Mouse (Mus musculus): Measurements from ENCODE around the gene Mnat1. TPM values are rescaled to one million over a fixed set of nuclear protein-coding genes. Genes with fewer than 3 reads are reported as not detected.

Mnat1 gene
- polyA plus RNA-seq, 1 experiment, result 7.9 TPM

- no peak for TF ChIP-seq POLR2A (IDR thresholded peaks at IDR 0.05; ENCODE audit: low read depth, low read length)
- TF ChIP-seq CTCF (conservative IDR thresholded peaks at IDR 0.05; ENCODE audit: insufficient read depth, insufficient read length, low read depth, low read length), result no peak
- WGBS, result 19% methylated on average over 23 of the region's 23 CpGs
- DNase-seq, result peak; percentile 48
- H3K27ac ChIP-seq (ENCODE audit: insufficient read depth, low read depth, low read length), result peak overlapping the region; percentile 37; the same call in 1 of the 2 replicates
- H3K4me3 ChIP-seq (ENCODE audit: insufficient read depth, low read depth, low read length), result peak overlapping the region; percentile 60
- H3K36me3 ChIP-seq (ENCODE audit: control insufficient read depth, insufficient read depth, low read length), result no peaks in the 10 kb centered on the region
- no peaks in the 10 kb centered on the region for H3K4me1 ChIP-seq (ENCODE audit: control insufficient read depth, insufficient read depth, low read length)
- no peaks in the 10 kb centered on the region for H3K27me3 ChIP-seq (replicated peaks; ENCODE audit: control insufficient read depth, insufficient read depth, low read length)
Measured at GRCm38 (mm10) chr12:73110431-73111111, 12.9 kb upstream of the Mnat1 start.

GRCm38 (mm10) chr12:73111561-73112325 is 11.8 kb upstream of the Mnat1 start:
- no peak for TF ChIP-seq CTCF (conservative IDR thresholded peaks at IDR 0.05; ENCODE audit: insufficient read depth, insufficient read length, low read depth, low read length)
- DNase-seq, result peak; percentile 48
- Histone ChIP-seq H3K36me3 (ENCODE audit: control insufficient read depth, insufficient read depth, low read length) (no peaks in the 10 kb centered on the region), H3K27me3 (replicated peaks; ENCODE audit: control insufficient read depth, insufficient read depth, low read length) (no peaks in the 10 kb centered on the region), H3K4me3 (ENCODE audit: insufficient read depth, low read depth, low read length) (peak overlapping the region; percentile 60), H3K27ac (ENCODE audit: insufficient read depth, low read depth, low read length) (peak overlapping the region; percentile 61), H3K4me1 (ENCODE audit: control insufficient read depth, insufficient read depth, low read length) (no peaks in the 10 kb centered on the region)
- 1% methylated on average over 43 of the region's 44 CpGs for WGBS

GRCm38 (mm10) chr12:73112326-73113087 is 11.0 kb upstream of the Mnat1 start:
- Histone ChIP-seq H3K36me3 (ENCODE audit: control insufficient read depth, insufficient read depth, low read length) (no peaks in the 10 kb centered on the region), H3K4me1 (ENCODE audit: control insufficient read depth, insufficient read depth, low read length) (no peaks in the 10 kb centered on the region), H3K27ac (ENCODE audit: insufficient read depth, low read depth, low read length) (peak overlapping the region; percentile 57), H3K27me3 (replicated peaks; ENCODE audit: control insufficient read depth, insufficient read depth, low read length) (no peaks in the 10 kb centered on the region), H3K4me3 (ENCODE audit: insufficient read depth, low read depth, low read length) (peak overlapping the region; percentile 60)
- no peak for TF ChIP-seq CTCF (conservative IDR thresholded peaks at IDR 0.05; ENCODE audit: insufficient read depth, insufficient read length, low read depth, low read length)
- no peak for TF ChIP-seq POLR2A (IDR thresholded peaks at IDR 0.05; ENCODE audit: low read depth, low read length)
- WGBS, result under 1% methylated on average over 71 of the region's 71 CpGs
- peak; percentile 41 for DNase-seq

GRCm38 (mm10) chr12:73113196-73113595 is 10.3 kb upstream of the Mnat1 start, which contains the start of gene Six4:
Gene Six4 (minus strand): TSS chr12:73113456.
- TF ChIP-seq POLR2A (IDR thresholded peaks at IDR 0.05; ENCODE audit: low read depth, low read length), result no peak
- no peak for TF ChIP-seq CTCF (conservative IDR thresholded peaks at IDR 0.05; ENCODE audit: insufficient read depth, insufficient read length, low read depth, low read length)
- peak within 1 kb of the TSS; percentile 60 for H3K4me3 ChIP-seq (ENCODE audit: insufficient read depth, low read depth, low read length)
- H3K36me3 ChIP-seq (ENCODE audit: control insufficient read depth, insufficient read depth, low read length), result no peaks in the 10 kb centered on the region
- H3K27me3 ChIP-seq (replicated peaks; ENCODE audit: control insufficient read depth, insufficient read depth, low read length), result no peaks in the 10 kb centered on the region
- DNase-seq, result peak; percentile 84
- H3K27ac ChIP-seq (ENCODE audit: insufficient read depth, low read depth, low read length), result peak within 1 kb of the TSS; percentile 57
- WGBS, result 2% methylated on average over 19 of the region's 20 CpGs
- no peaks in the 10 kb centered on the region for H3K4me1 ChIP-seq (ENCODE audit: control insufficient read depth, insufficient read depth, low read length)

GRCm38 (mm10) chr12:73125250-73125649 is 1.7 kb downstream of the Mnat1 start:
- 69% methylated on average over 4 of the region's 4 CpGs for WGBS
- TF ChIP-seq CTCF (conservative IDR thresholded peaks at IDR 0.05; ENCODE audit: insufficient read depth, insufficient read length, low read depth, low read length), result no peak
- no peak for TF ChIP-seq POLR2A (IDR thresholded peaks at IDR 0.05; ENCODE audit: low read depth, low read length)
- Histone ChIP-seq H3K4me1 (ENCODE audit: control insufficient read depth, insufficient read depth, low read length) (peaks cover 5% of the 10 kb centered on the region; the same call in 1 of the 2 replicates), H3K27me3 (replicated peaks; ENCODE audit: control insufficient read depth, insufficient read depth, low read length) (no peaks in the 10 kb centered on the region), H3K36me3 (ENCODE audit: control insufficient read depth, insufficient read depth, low read length) (no peaks in the 10 kb centered on the region), H3K4me3 (ENCODE audit: insufficient read depth, low read depth, low read length) (no peak overlapping the region), H3K27ac (ENCODE audit: insufficient read depth, low read depth, low read length) (no peak overlapping the region)
- DNase-seq, result no peak

- no peaks in the 10 kb centered on the region for H3K4me1 ChIP-seq (ENCODE audit: control insufficient read depth, insufficient read depth, low read length)
- no peak overlapping the region for H3K4me3 ChIP-seq (ENCODE audit: insufficient read depth, low read depth, low read length)
- H3K27ac ChIP-seq (ENCODE audit: insufficient read depth, low read depth, low read length), result no peak overlapping the region
- DNase-seq, result no peak
- TF ChIP-seq POLR2A (IDR thresholded peaks at IDR 0.05; ENCODE audit: low read depth, low read length) (no peak), CTCF (conservative IDR thresholded peaks at IDR 0.05; ENCODE audit: insufficient read depth, insufficient read length, low read depth, low read length) (no peak)
- H3K27me3 ChIP-seq (replicated peaks; ENCODE audit: control insufficient read depth, insufficient read depth, low read length), result no peaks in the 10 kb centered on the region
- no peaks in the 10 kb centered on the region for H3K36me3 ChIP-seq (ENCODE audit: control insufficient read depth, insufficient read depth, low read length)
- 78% methylated on average over 3 of the region's 3 CpGs for WGBS
Measured at GRCm38 (mm10) chr12:73140732-73141131, 17.2 kb downstream of the Mnat1 start.
